Mouse (Mus musculus): ENCODE data around the gene Tfip11.

DNA sequence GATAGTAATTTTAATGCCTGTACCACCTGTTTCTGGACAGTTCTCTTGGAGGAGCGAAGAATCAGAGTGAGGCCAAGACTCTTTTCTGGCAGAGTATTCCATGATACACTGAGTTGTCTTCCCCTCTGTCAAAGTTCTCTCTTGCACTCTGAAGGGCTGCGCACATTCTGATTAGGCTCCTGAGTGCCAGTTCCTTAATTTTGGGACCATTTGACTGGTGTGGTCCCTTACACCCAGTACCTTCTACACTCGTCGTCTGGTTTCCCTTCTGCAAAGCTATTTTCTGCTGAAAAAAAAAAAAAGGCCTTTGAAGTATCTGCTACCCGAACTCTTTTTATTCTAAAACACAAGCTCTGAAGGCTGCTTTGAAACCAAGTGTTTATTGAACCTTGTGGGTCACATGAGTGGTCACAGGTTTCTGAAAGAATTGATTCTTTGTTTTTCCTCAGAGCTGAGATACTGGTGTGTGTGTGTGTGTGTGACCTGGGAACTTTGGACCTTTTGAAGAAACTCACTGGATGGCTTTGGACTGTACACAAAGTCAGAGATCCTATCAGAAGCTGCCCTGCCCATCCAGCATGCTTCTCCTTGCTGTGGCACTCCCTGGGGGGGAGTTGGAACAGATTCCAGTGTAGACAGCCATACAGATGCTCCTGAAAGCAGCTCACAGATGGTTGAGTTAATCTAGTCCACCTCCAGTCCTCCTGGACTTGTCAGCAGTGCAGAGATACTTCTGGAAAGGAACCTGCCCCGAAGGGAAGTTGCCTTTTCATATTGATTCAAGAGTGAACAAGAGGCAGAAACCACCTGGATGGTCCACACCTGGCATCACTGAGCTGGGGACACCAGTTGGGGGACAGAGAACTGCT lies 18.2 kb downstream of the Tfip11 start:
- TF ChIP-seq POLR2A (IDR thresholded peaks at IDR 0.05; ENCODE audit: borderline replicate concordance, low read depth, low read length) (no peak), CTCF (IDR thresholded peaks at IDR 0.05; ENCODE audit: low read depth, low read length) (no peak)
